Mouse (Mus musculus): ENCODE results near the gene Gm17545.

GRCm38 (mm10) chr9:22452697-22453096, 1.4 kb upstream of the Gm17545 start:
- TF ChIP-seq CTCF (conservative IDR thresholded peaks at IDR 0.05; ENCODE audit: insufficient read depth, insufficient read length, low read depth, low read length): no peak
- TF ChIP-seq POLR2A (IDR thresholded peaks at IDR 0.05; ENCODE audit: low read depth, low read length): no peak
